Mouse (Mus musculus) myocyte (in vitro differentiated cells): ENCODE measurements around the gene Spns2.

Source experiments
- MAX ChIP-seq: IDR thresholded peaks from one replicate; pipeline ENCODE4 v1.6.1; 2011; ENCODE audit warnings: low read depth, mild to moderate bottlenecking, control low read depth
- MYOG ChIP-seq, 3 experiments: IDR thresholded peaks; one replicate each; pipeline ENCODE4 v1.6.1; 2011; ENCODE audit warnings: control low read depth in 2 of 3, low read depth in 2 of 3, mild to moderate bottlenecking in 2 of 3; ENCODE audit not compliant: insufficient read length in 2 of 3, control insufficient read depth in 1 of 3, insufficient read depth in 1 of 3
- POLR2A ChIP-seq: IDR thresholded peaks from one replicate; pipeline ENCODE4 v1.6.1; 2011; ENCODE audit warnings: low read depth, mild to moderate bottlenecking, control low read depth, moderate library complexity; ENCODE audit not compliant: insufficient read length
- POLR2AphosphoS2 ChIP-seq: IDR thresholded peaks from one replicate; pipeline ENCODE4 v1.6.1; 2011; ENCODE audit warnings: low read depth, control low read depth; ENCODE audit not compliant: insufficient read length
- TCF12 ChIP-seq: IDR thresholded peaks from one replicate; pipeline ENCODE4 v1.6.1; 2011; ENCODE audit warnings: mild to moderate bottlenecking, control low read depth; ENCODE audit not compliant: poor library complexity, insufficient read depth, severe bottlenecking
- USF1 ChIP-seq: IDR thresholded peaks from one replicate; pipeline ENCODE4 v1.6.1; 2011; ENCODE audit warnings: low read depth, mild to moderate bottlenecking, control low read depth, moderate library complexity

GRCm38 (mm10) chr11:72500139-72500538 lies 10.4 kb upstream of the Spns2 start:
- TF ChIP-seq POLR2A: no peak
- no peak for TF ChIP-seq MAX
- no peak for TF ChIP-seq TCF12
- TF ChIP-seq POLR2AphosphoS2: no peak
- TF ChIP-seq MYOG (IDR thresholded peaks at IDR 0.05; ENCODE audit: control insufficient read depth in 1 of 3, insufficient read depth in 1 of 3, insufficient read length in 2 of 3, low read depth in 2 of 3): no peak
- TF ChIP-seq USF1: no peak
